Mouse (Mus musculus): ENCODE measurements around the gene Pde4d. TPM values are rescaled to one million over a fixed set of nuclear protein-coding genes. Genes with fewer than 3 reads are reported as not detected.

Gene Pde4d
- polyA plus RNA-seq, 1 experiment, result 15.1 TPM

DNA sequence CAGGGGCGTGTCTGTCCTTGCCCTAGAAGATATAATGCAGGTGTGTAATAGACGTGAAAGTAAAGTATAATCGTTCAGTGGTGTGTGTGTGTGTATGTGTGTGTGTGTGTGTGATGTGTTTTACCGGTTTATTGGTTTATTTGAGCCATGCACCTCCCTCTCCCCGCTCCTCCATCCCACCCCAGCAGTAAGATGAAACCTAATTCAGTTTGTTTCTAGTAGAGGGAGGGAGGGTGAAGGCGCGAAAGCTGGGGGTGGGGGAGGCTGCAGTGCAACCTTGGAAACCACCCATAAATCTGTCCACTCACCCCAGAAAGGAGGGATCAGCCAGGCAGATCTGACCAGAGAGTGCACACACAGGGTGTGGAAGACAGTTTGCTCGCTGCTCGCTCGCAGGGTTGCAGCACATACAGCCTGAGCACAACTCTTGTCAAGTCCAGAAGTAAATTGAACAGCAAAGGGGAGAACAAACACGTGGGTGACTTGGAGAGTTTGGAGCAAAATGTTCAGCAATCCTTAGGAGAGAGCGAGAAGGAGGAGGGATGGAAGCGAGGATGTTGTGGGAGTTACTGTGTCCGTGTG lies 667.6 kb downstream of the Pde4d start:
- Histone ChIP-seq H3K79me3 (ENCODE audit: low read depth) (no peaks in the 10 kb centered on the region), H3K36me3 (ENCODE audit: control insufficient read depth, insufficient read depth) (no peaks in the 10 kb centered on the region), H3K79me2 (ENCODE audit: control insufficient read depth, insufficient read depth) (no peaks in the 10 kb centered on the region), H3K27me3 (ENCODE audit: control insufficient read depth, insufficient read depth, insufficient read length) (no peaks in the 10 kb centered on the region), H3ac (ENCODE audit: control insufficient read depth, insufficient read length, low read depth) (no peak overlapping the region), H3K4me3 (ENCODE audit: insufficient read depth, poor library complexity, severe bottlenecking) (no peak overlapping the region)
- TF ChIP-seq MYOD1 (IDR thresholded peaks at IDR 0.05; ENCODE audit: control insufficient read depth, insufficient read length, low read depth) (no peak), FOSL1 (IDR thresholded peaks at IDR 0.05; ENCODE audit: insufficient read depth, low read length, poor library complexity, severe bottlenecking) (no peak), MYOG (IDR thresholded peaks at IDR 0.05; ENCODE audit: control insufficient read depth, extremely low read depth, insufficient read length) (no peak), CEBPB (IDR thresholded peaks at IDR 0.05; ENCODE audit: low read depth) (no peak), MAX (IDR thresholded peaks at IDR 0.05) (no peak), USF1 (IDR thresholded peaks at IDR 0.05; ENCODE audit: low read depth) (no peak), CTCF (IDR thresholded peaks at IDR 0.05; ENCODE audit: control insufficient read depth, insufficient read depth, insufficient read length) (no peak)

DNA sequence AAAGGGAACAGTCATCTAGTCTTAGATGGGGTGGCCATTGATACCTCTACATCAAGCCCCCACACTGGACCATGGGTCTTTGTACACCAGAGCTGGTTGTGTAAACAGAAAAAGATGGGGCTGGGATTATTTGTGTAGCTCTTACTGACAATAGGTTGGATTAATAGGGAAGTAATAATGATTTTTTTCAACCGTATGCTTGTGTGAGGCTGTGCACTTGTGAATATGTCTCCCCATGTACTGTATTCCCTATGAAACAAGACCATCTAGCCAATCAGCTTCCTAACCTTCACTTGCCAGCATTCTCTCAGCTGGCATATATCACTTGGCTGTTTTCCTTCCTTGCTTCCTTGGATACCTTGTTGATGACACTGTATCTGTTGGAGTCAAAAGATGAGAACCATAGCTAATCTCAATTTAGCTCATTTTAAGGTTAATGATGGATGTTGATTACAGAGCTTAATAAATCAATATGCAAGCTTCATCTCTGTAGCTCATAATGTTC lies 668.6 kb downstream of the Pde4d start:
- no peaks in the 10 kb centered on the region for H3K79me2 ChIP-seq (ENCODE audit: control insufficient read depth, insufficient read depth)
- H3K27me3 ChIP-seq (ENCODE audit: control insufficient read depth, insufficient read depth, insufficient read length), result no peaks in the 10 kb centered on the region
- TF ChIP-seq CTCF (IDR thresholded peaks at IDR 0.05; ENCODE audit: control insufficient read depth, insufficient read depth, insufficient read length), result no peak
- no peak for TF ChIP-seq USF1 (IDR thresholded peaks at IDR 0.05; ENCODE audit: low read depth)
- H3K4me3 ChIP-seq (ENCODE audit: insufficient read depth, poor library complexity, severe bottlenecking), result no peak overlapping the region
- H3K36me3 ChIP-seq (ENCODE audit: control insufficient read depth, insufficient read depth), result no peaks in the 10 kb centered on the region
- H3K79me3 ChIP-seq (ENCODE audit: low read depth), result no peaks in the 10 kb centered on the region
- no peak overlapping the region for H3ac ChIP-seq (ENCODE audit: control insufficient read depth, insufficient read length, low read depth)

DNA sequence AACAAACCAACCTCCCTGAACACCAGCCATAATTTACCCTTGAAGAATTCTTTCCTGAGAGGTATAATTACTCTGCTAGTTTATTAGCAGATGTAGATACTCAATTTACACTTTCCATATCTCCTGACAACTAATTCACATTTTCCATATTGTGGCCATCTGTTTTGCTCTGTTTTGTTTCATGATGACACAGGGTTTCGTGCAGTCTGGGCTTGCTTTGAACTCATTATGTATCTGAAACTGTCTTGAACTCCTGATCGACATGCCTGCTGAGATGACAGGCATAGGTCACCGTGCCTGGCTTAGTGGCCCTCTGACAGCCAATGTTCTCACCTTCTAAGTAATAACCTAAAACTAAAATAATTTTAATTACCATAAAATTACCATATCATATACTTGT lies 672.1 kb downstream of the Pde4d start:
- H3K27me3 ChIP-seq (ENCODE audit: control insufficient read depth, insufficient read depth, insufficient read length), result no peaks in the 10 kb centered on the region
- no peaks in the 10 kb centered on the region for H3K79me3 ChIP-seq (ENCODE audit: low read depth)
- H3K79me2 ChIP-seq (ENCODE audit: control insufficient read depth, insufficient read depth), result no peaks in the 10 kb centered on the region
- TF ChIP-seq CEBPB (IDR thresholded peaks at IDR 0.05; ENCODE audit: low read depth), result no peak
- TF ChIP-seq MAX (IDR thresholded peaks at IDR 0.05), result no peak
- no peak for TF ChIP-seq CTCF (IDR thresholded peaks at IDR 0.05; ENCODE audit: control insufficient read depth, insufficient read depth, insufficient read length)
- TF ChIP-seq FOSL1 (IDR thresholded peaks at IDR 0.05; ENCODE audit: insufficient read depth, low read length, poor library complexity, severe bottlenecking), result no peak
- no peak for TF ChIP-seq MYOD1 (IDR thresholded peaks at IDR 0.05; ENCODE audit: control insufficient read depth, insufficient read length, low read depth)
- TF ChIP-seq USF1 (IDR thresholded peaks at IDR 0.05; ENCODE audit: low read depth), result no peak
- no peaks in the 10 kb centered on the region for H3K36me3 ChIP-seq (ENCODE audit: control insufficient read depth, insufficient read depth)
- no peak overlapping the region for H3K4me3 ChIP-seq (ENCODE audit: insufficient read depth, poor library complexity, severe bottlenecking)
- H3ac ChIP-seq (ENCODE audit: control insufficient read depth, insufficient read length, low read depth), result no peak overlapping the region

DNA sequence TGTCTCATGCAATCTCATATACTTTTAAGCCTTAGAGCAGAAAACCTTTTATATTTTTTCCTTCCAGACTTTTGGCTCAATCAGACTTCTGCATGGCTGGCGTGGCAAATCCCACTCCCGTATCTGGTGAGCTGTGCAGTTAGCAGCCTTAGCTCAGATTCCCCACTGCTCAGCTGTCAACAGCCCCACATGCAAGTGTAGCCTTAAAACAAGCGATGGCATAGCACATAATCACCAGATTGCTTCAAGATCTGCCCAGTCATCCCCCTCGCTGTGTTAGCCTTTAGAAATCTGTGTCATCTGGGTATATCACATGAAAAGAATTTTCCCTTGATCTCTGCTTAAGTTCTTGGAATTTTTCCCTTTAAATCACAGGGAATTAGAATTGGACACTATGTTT lies 686.7 kb downstream of the Pde4d start:
- TF ChIP-seq MAX (IDR thresholded peaks at IDR 0.05) (no peak), CTCF (IDR thresholded peaks at IDR 0.05; ENCODE audit: control insufficient read depth, insufficient read depth, insufficient read length) (no peak), MYOD1 (IDR thresholded peaks at IDR 0.05; ENCODE audit: control insufficient read depth, insufficient read length, low read depth) (no peak), MYOG (IDR thresholded peaks at IDR 0.05; ENCODE audit: control insufficient read depth, extremely low read depth, insufficient read length) (no peak), USF1 (IDR thresholded peaks at IDR 0.05; ENCODE audit: low read depth) (no peak), FOSL1 (IDR thresholded peaks at IDR 0.05; ENCODE audit: insufficient read depth, low read length, poor library complexity, severe bottlenecking) (no peak), CEBPB (IDR thresholded peaks at IDR 0.05; ENCODE audit: low read depth) (no peak)
- Histone ChIP-seq H3K79me3 (ENCODE audit: low read depth) (no peaks in the 10 kb centered on the region), H3K27me3 (ENCODE audit: control insufficient read depth, insufficient read depth, insufficient read length) (no peaks in the 10 kb centered on the region), H3K79me2 (ENCODE audit: control insufficient read depth, insufficient read depth) (no peaks in the 10 kb centered on the region), H3ac (ENCODE audit: control insufficient read depth, insufficient read length, low read depth) (no peak overlapping the region), H3K36me3 (ENCODE audit: control insufficient read depth, insufficient read depth) (no peaks in the 10 kb centered on the region), H3K4me3 (ENCODE audit: insufficient read depth, poor library complexity, severe bottlenecking) (no peak overlapping the region)

DNA sequence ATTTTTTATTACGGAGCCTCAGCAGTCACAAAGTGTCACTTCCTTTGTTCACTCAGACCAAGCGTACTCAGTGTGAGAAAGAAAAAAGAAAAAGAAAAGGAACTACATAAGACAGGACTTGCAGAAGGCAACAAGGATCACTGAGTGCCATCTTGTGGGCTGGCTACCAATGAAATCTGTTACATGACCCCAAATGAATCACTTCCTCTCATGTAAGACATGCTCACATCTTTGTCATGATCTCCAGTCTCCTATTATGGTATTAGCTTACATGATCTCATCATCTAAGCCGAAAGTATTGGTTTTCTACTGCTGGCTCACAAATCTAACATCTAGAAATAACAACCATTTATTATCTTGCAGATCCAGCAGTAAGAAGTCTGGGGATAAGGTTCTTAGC lies 709.0 kb downstream of the Pde4d start:
- H3K79me2 ChIP-seq (ENCODE audit: control insufficient read depth, insufficient read depth), result no peaks in the 10 kb centered on the region
- TF ChIP-seq FOSL1 (IDR thresholded peaks at IDR 0.05; ENCODE audit: insufficient read depth, low read length, poor library complexity, severe bottlenecking) (no peak), CTCF (IDR thresholded peaks at IDR 0.05; ENCODE audit: control insufficient read depth, insufficient read depth, insufficient read length) (no peak), USF1 (IDR thresholded peaks at IDR 0.05; ENCODE audit: low read depth) (no peak), MAX (IDR thresholded peaks at IDR 0.05) (no peak), MYOG (IDR thresholded peaks at IDR 0.05; ENCODE audit: control insufficient read depth, extremely low read depth, insufficient read length) (no peak), MYOD1 (IDR thresholded peaks at IDR 0.05; ENCODE audit: control insufficient read depth, insufficient read length, low read depth) (no peak), CEBPB (IDR thresholded peaks at IDR 0.05; ENCODE audit: low read depth) (no peak)
- H3K27me3 ChIP-seq (ENCODE audit: control insufficient read depth, insufficient read depth, insufficient read length), result no peaks in the 10 kb centered on the region
- no peak overlapping the region for H3K4me3 ChIP-seq (ENCODE audit: insufficient read depth, poor library complexity, severe bottlenecking)
- no peaks in the 10 kb centered on the region for H3K79me3 ChIP-seq (ENCODE audit: low read depth)
- no peaks in the 10 kb centered on the region for H3K36me3 ChIP-seq (ENCODE audit: control insufficient read depth, insufficient read depth)
- H3ac ChIP-seq (ENCODE audit: control insufficient read depth, insufficient read length, low read depth), result no peak overlapping the region
